Mouse (Mus musculus): ENCODE results near the gene Tmem116. TPM values are rescaled to one million over a fixed set of nuclear protein-coding genes. Genes with fewer than 3 reads are reported as not detected.

Gene Tmem116
- polyA plus RNA-seq, 2 experiments: 0.46 to 0.57 TPM

- Histone ChIP-seq H3K27ac (no peak overlapping the region), H3K36me3 (replicated peaks; ENCODE audit: control insufficient read depth, insufficient read depth, low read depth) (no peaks in the 10 kb centered on the region), H3K27me3 (ENCODE audit: control insufficient read depth, insufficient read depth, low read length) (no peaks in the 10 kb centered on the region), H3K9ac (replicated peaks) (no peak overlapping the region), H3K4me2 (ENCODE audit: low read depth) (no peak overlapping the region), H3K4me3 (ENCODE audit: insufficient read depth in 1 of 2, low read depth in 2 of 2, low read length in 2 of 2) (no peak overlapping the region), H3K4me1 (replicated peaks; ENCODE audit: control insufficient read depth in 2 of 2, insufficient read depth in 2 of 2, low read length in 1 of 2) (peaks cover 8 to 11% of the 10 kb centered on the region in 2 experiments), H3K9me3 (ENCODE audit: control insufficient read depth, low read length) (no peaks in the 10 kb centered on the region)
- no peak for ATAC-seq (ENCODE audit: insufficient read depth)
- TF ChIP-seq CTCF (IDR thresholded peaks at IDR 0.05; ENCODE audit: low read depth) (no peak), EP300 (IDR thresholded peaks at IDR 0.05; ENCODE audit: low read depth) (no peak)
- WGBS (ENCODE audit: insufficient replicate concordance): 43% methylated on average over 9 of the region's 9 CpGs
- DNase-seq (ENCODE audit: low read depth in 3 of 3, low spot score in 3 of 3): no peak
Measured at GRCm38 (mm10) chr5:121455510-121456265, 4.0 kb downstream of the Tmem116 start.

GRCm38 (mm10) chr5:121461339-121462170, 9.9 kb downstream of the Tmem116 start:
- H3K27ac ChIP-seq: no peak overlapping the region; the same call in 1 of the 2 replicates

GRCm38 (mm10) chr5:121462171-121462502, 10.4 kb downstream of the Tmem116 start:
- WGBS (ENCODE audit: insufficient replicate concordance): 14% methylated on average over 1 of the region's 1 CpGs
- Histone ChIP-seq H3K4me3 (ENCODE audit: insufficient read depth in 1 of 2, low read depth in 2 of 2, low read length in 2 of 2) (no peak overlapping the region), H3K9me3 (ENCODE audit: control insufficient read depth, low read length) (no peaks in the 10 kb centered on the region), H3K9ac (replicated peaks) (no peak overlapping the region), H3K4me2 (ENCODE audit: low read depth) (peak overlapping the region; percentile 0), H3K4me1 (replicated peaks; ENCODE audit: control insufficient read depth in 2 of 2, insufficient read depth in 2 of 2, low read length in 1 of 2) (peaks cover 3 to 17% of the 10 kb centered on the region in 2 experiments; a peak in 3 of 4 replicates), H3K27me3 (ENCODE audit: control insufficient read depth, insufficient read depth, low read length) (no peaks in the 10 kb centered on the region), H3K36me3 (replicated peaks; ENCODE audit: control insufficient read depth, insufficient read depth, low read depth) (no peaks in the 10 kb centered on the region), H3K27ac (peak overlapping the region; percentile 2; the same call in 1 of the 2 replicates)
- ATAC-seq (ENCODE audit: insufficient read depth): peak; percentile 38; the same call in 1 of the 2 replicates
- TF ChIP-seq CTCF (IDR thresholded peaks at IDR 0.05; ENCODE audit: low read depth): no peak
- no peak for TF ChIP-seq EP300 (IDR thresholded peaks at IDR 0.05; ENCODE audit: low read depth)
- no peak for DNase-seq (ENCODE audit: low read depth in 3 of 3, low spot score in 3 of 3)

More at GRCm38 (mm10) chr5:121461339-121462170, 9.9 kb downstream of the Tmem116 start:
- Histone ChIP-seq H3K4me2 (ENCODE audit: low read depth) (peak overlapping the region; percentile 0), H3K9ac (replicated peaks) (no peak overlapping the region), H3K27me3 (ENCODE audit: control insufficient read depth, insufficient read depth, low read length) (no peaks in the 10 kb centered on the region), H3K36me3 (replicated peaks; ENCODE audit: control insufficient read depth, insufficient read depth, low read depth) (no peaks in the 10 kb centered on the region), H3K4me1 (replicated peaks; ENCODE audit: control insufficient read depth in 2 of 2, insufficient read depth in 2 of 2, low read length in 1 of 2) (peaks cover 3 to 17% of the 10 kb centered on the region in 2 experiments), H3K4me3 (ENCODE audit: insufficient read depth in 1 of 2, low read depth in 2 of 2, low read length in 2 of 2) (no peak overlapping the region), H3K9me3 (ENCODE audit: control insufficient read depth, low read length) (no peaks in the 10 kb centered on the region)
- peak; percentile 46; the same call in 1 of the 2 replicates for TF ChIP-seq EP300 (IDR thresholded peaks at IDR 0.05; ENCODE audit: low read depth)
- TF ChIP-seq CTCF (IDR thresholded peaks at IDR 0.05; ENCODE audit: low read depth): no peak
- ATAC-seq (ENCODE audit: insufficient read depth): peak; percentile 80
- DNase-seq (ENCODE audit: low read depth in 3 of 3, low spot score in 3 of 3): no peak
- 35% methylated on average over 4 of the region's 4 CpGs for WGBS (ENCODE audit: insufficient replicate concordance)

GRCm38 (mm10) chr5:121462967-121463366, 11.3 kb downstream of the Tmem116 start:
- H3K27ac ChIP-seq: no peak overlapping the region
- no peaks in the 10 kb centered on the region for H3K9me3 ChIP-seq (ENCODE audit: control insufficient read depth, low read length)
- no peaks in the 10 kb centered on the region for H3K36me3 ChIP-seq (replicated peaks; ENCODE audit: control insufficient read depth, insufficient read depth, low read depth)
- H3K4me3 ChIP-seq (ENCODE audit: insufficient read depth in 1 of 2, low read depth in 2 of 2, low read length in 2 of 2): no peak overlapping the region
- H3K9ac ChIP-seq (replicated peaks): no peak overlapping the region
- no peak for DNase-seq (ENCODE audit: low read depth in 3 of 3, low spot score in 3 of 3)
- H3K4me1 ChIP-seq (replicated peaks; ENCODE audit: control insufficient read depth in 2 of 2, insufficient read depth in 2 of 2, low read length in 1 of 2): peaks cover 3 to 17% of the 10 kb centered on the region in 2 experiments; a peak in 3 of 4 replicates
- no peaks in the 10 kb centered on the region for H3K27me3 ChIP-seq (ENCODE audit: control insufficient read depth, insufficient read depth, low read length)
- ATAC-seq (ENCODE audit: insufficient read depth): no peak
- WGBS (ENCODE audit: insufficient replicate concordance): 72% methylated on average over 5 of the region's 5 CpGs
- H3K4me2 ChIP-seq (ENCODE audit: low read depth): no peak overlapping the region
- TF ChIP-seq EP300 (IDR thresholded peaks at IDR 0.05; ENCODE audit: low read depth): no peak
- no peak for TF ChIP-seq CTCF (IDR thresholded peaks at IDR 0.05; ENCODE audit: low read depth)
